Mouse (Mus musculus) urinary bladder, postnatal 14 days (tissue): ENCODE measurements around the gene Wbp11.
A peak's percentile ranks its signal among the peaks of the same experiment; 100 is the strongest.
"Not testable (repeated sequence)": the region's sequence is repeated elsewhere in the genome, so short reads cannot be mapped to it uniquely, and the experiment has no call there.

ENCODE experiments used
- DNase-seq: peaks from one replicate; pipeline ENCODE4 v3.0.0; 2021; ENCODE audit warnings: low spot score

Gene Wbp11

GRCm38 (mm10) chr6:136803093-136803738 lies 24.8 kb downstream of the Wbp11 start:
- DNase-seq, result no peak

DNA sequence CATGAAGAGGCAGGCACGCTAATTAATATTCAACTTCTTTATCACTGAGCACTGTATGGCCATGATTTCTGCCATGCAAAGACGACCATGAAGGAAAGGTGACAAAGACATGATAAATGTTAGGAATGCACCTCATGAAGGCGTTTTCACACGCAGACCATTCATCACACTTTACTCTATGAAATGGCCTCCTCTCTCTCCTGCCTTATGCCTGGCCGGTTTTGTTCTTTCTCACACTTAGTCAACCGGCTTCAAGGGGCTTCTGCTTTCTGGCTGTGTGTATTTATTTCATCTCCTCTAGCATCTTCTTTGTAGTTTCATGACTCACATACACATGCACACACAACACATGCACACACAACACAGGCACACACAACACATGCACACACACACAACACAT lies 26.8 kb downstream of the Wbp11 start:
- no peak for DNase-seq

DNA sequence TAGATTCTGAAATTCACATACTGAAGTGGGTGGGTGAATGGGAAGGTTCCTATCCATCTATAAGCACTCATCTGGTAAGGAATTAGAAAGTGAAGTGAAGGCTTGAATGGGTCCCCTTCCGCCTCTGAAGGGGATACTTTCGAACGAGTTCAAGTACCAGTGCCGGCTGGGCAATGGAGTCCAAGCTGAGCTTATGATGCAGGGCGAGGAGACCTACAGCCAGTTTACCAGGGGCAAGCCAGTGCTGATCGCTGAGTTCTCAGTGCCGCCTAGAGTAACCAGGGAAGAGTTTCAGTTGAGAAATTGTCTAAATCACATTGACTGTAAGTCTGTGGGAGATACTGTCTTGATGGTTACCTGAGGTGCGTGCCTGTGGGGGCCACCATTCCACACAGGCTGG lies 27.3 kb downstream of the Wbp11 start:
- DNase-seq, result no peak

DNA sequence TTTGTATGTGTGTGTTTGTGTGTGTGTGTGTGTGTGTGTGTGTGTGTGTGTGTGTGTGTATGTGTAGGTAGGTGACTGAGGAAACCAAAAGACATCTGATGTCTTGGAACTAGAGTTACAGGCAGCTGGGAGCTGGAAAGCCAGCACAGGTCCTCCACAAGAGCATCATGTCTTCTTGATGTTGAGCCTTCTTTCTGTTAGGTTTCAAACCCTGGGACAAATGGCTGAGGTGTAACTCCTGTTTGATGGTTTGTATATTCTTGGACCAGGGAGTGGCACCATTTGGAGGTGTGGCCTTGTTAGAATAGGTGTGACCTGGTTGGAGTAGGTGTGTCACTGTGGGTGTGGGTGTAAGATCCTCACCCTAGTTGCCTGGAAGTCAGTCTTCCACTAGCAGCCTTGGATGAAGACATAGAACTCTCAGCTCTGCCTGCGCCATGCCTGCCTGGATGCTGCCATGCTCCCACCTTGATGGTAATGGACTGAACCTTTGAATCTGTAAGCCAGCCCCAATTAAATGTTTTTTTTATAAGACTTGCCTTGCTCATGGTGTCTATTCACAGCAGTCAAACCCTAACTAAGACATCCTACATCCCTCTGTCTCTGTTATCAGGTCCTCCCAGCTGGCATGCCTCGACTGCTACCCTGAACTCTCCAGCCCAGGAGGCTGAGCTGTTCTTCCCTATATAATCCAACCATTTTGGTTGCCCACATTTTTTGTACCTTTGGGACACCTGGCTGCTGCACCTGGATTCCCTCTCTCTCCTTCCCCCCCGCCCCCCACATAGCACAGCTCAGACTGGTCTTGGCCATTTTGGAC lies 29.9 kb downstream of the Wbp11 start:
- DNase-seq, result not testable (repeated sequence)

DNA sequence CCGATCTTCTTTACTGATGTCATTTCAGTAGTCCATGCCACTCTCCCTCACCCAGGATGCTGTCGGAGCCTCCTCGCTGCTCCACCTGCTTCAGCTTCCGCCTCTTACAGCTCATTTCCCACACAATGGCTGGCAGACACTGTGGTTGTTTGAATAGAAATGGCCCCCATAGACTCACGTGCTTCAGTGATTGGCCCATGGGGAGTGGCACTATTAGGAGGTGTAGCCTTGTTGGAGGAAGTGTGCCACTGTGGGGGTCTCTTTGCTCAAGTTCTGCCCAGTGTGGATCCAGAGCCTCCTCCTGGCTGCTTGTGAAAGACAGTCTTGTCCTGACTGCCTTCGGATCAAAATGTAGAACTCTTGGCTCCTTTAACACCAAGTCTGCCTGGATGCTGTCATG lies 32.2 kb downstream of the Wbp11 start:
- no peak for DNase-seq

- no peak for DNase-seq
Measured at GRCm38 (mm10) chr6:136795110-136795509, 32.9 kb downstream of the Wbp11 start.

GRCm38 (mm10) chr6:136793831-136794525 lies 34.1 kb downstream of the Wbp11 start:
- DNase-seq, result no peak

DNA sequence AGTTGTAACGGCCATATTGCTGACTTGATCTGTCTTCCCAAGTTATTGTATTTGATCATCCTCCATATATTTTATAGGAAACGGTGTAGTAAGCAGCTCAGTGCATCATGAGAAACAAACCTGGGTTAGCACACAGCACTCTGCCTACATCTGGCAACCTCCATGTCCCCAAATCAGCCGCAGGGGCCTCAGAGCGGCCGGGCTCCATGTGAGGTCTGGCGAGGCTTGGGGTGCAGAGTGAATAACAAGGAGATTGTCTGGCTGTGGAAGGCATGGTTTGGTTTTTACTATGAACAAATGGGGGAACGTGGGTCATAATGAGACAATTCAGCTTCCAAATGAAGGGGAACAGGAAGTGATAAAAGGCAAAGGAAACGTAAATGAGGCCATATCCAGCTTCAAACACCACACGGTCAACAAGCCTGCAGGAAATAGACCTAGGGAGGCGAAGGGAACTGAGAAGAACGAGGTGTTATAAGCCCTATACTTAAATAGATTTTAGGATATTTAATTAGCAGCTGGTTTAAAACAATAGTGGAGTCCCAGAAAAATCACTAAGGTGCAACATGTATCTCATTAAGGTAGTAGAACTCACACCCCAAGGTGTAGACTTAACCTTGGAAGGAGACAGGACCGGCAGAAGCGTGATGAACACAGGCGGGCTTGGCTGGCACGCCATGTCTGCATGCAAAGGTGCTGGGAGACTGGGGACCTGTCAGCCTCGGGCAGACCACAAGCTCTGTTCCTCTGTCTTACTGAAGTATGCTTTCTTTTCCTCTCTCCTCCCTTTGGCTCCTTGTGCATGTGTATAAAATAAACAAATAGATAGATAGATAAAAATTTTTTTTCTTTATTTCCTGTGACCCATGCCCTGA lies 34.9 kb downstream of the Wbp11 start:
- DNase-seq, result no peak

GRCm38 (mm10) chr6:136789391-136789971 lies 38.6 kb downstream of the Wbp11 start:
- peak; percentile 57 for DNase-seq

DNA sequence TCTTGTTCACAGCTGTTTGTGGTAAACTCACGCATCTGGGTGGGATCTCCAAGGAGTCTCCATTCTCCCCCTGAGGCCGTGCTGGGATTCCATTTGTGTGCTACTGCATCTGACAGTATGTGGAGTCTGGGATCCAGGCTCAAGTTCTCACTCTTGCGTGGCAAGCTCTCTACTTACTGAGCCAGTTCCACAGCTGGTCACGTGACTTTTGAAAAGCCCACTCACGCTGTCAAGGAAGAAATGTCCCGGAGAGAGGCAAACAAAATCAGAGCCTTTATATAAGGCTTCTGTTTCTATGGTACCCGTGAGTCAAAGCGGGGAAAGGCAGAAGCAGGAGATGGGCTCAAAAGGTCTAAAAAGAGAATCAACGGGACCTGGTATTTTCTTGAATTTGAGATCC lies 45.3 kb downstream of the Wbp11 start:
- no peak for DNase-seq

GRCm38 (mm10) chr6:136782146-136782545 lies 45.9 kb downstream of the Wbp11 start:
- no peak for DNase-seq

GRCm38 (mm10) chr6:136781377-136781986 lies 46.6 kb downstream of the Wbp11 start, which contains the start of gene Gucy2c:
Gucy2c (minus strand) TSS chr6:136781765.
- DNase-seq, result no peak

GRCm38 (mm10) chr6:136776392-136776791 lies 51.6 kb downstream of the Wbp11 start:
- DNase-seq, result no peak

DNA sequence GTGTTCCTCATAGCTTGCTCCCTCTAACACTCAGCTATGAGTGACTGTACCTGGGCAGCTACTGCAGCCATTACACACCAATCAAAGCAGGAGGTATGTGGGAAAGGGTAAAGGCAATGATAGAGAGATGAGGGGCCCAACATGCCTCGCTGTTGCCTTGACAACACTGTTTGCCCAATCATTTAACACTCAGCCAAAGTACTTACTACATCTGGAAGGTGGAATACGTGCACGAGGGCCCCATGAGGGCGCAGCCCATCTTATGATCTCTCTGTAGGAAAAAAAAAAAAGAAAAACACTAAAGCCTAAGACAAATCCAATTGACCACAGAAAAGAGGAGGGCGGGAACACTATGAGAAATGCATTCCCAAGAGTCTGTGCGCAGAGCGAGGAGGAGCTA lies 58.2 kb downstream of the Wbp11 start:
- no peak for DNase-seq

DNA sequence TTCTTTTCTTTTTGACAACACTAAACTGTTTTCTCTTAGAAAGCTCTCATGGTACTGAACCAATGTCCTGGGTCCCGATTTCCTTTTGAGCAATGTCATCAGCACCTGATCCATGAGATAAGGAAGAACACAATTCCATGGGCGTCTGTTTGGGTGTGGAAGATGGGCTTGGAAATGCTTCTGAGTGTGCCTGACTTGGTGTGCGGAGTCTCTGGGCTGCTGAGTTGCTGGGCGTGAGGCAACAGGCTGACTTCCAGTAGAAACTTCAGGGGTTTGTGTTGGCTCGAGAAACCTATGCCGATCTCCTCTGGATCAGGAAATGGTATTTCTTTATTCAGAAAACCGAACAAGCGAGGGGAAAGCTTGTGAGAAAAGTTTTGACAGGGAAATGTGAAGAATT lies 58.9 kb downstream of the Wbp11 start:
- DNase-seq, result no peak

GRCm38 (mm10) chr6:136763912-136764311 lies 64.1 kb downstream of the Wbp11 start:
- no peak for DNase-seq
